Mouse (Mus musculus): ENCODE measurements around the gene Qsox2. TPM values are rescaled to one million over a fixed set of nuclear protein-coding genes. Genes with fewer than 3 reads are reported as not detected.

The Qsox2 gene
- polyA plus RNA-seq (2015; fragmentation: Nextera tagmentation; extraction: Ambion mirVana): 17.5 and 19.6 TPM in 2 replicates

DNA sequence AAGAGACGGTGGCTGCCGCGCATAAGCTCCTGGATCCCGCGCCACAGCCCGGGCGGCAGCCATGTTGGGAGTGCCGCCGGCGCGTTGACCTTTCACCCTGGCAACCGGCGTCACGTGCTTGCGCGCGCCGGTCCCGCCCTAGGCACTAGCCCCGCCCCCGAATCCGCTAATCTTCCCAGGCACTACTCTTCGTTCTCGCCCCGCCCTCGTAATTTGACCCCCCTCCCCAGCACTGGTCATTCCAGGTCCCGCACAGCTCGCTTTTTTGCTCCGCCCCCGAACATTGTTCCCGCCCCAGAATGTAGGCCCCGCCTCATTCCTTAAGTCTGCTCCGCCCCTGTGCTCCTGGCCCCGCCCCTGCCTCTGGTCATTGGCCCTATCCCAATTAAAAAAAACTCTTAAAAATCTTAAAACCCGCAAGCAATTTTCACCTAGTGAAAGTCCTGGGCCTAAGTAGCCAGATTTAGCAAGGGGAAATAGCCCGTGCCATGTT lies at the start of gene Qsox2:
TSS of gene Qsox2 (minus strand) at position 236 of the 493 bp plus-strand sequence.
- ATAC-seq (replicated peaks; ENCODE audit: low FRiP score): peak; percentile 91
- Histone ChIP-seq H3K9ac (peak within 1 kb of the TSS; percentile 63), H3K9me3 (replicated peaks) (no peaks in the 10 kb centered on the region), H3K27me3 (no peaks in the 10 kb centered on the region), H3K4me1 (peaks cover 22% of the 10 kb centered on the region), H3K27ac (peak within 1 kb of the TSS; percentile 70), H3K4me3 (replicated peaks) (peak within 1 kb of the TSS; percentile 71), H3K4me2 (peak within 1 kb of the TSS; percentile 90), H3K36me3 (no peaks in the 10 kb centered on the region)
- WGBS: under 1% methylated on average over 36 of the region's 36 CpGs

DNA sequence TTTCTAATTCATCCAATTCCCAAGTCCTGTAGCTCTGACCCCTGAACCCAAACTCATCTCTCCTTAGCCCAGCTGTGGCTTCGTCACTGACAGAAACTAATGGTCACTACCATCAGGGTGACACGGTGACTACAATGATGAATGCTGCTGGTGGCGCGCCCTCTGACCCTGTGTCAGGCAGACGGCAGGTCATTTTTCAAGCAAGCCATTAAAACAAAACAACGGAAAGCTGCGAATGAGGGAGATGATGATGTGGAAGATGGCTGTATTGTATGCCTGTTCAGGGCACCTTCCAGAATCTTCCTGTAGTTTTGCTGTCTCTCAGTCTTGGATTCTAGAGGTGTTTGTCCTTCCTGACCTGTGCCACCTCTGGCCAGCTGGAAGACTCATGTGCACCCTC lies 49.1 kb upstream of the Qsox2 start:
- no peaks in the 10 kb centered on the region for H3K27me3 ChIP-seq
- H3K9me3 ChIP-seq (replicated peaks): no peaks in the 10 kb centered on the region
- ATAC-seq (replicated peaks; ENCODE audit: low FRiP score): no peak
- H3K27ac ChIP-seq: no peak overlapping the region
- no peaks in the 10 kb centered on the region for H3K4me1 ChIP-seq
- no peak overlapping the region for H3K9ac ChIP-seq
- no peak overlapping the region for H3K4me2 ChIP-seq
- WGBS: 33% methylated on average over 7 of the region's 7 CpGs
- no peaks in the 10 kb centered on the region for H3K36me3 ChIP-seq
- H3K4me3 ChIP-seq (replicated peaks): no peak overlapping the region

DNA sequence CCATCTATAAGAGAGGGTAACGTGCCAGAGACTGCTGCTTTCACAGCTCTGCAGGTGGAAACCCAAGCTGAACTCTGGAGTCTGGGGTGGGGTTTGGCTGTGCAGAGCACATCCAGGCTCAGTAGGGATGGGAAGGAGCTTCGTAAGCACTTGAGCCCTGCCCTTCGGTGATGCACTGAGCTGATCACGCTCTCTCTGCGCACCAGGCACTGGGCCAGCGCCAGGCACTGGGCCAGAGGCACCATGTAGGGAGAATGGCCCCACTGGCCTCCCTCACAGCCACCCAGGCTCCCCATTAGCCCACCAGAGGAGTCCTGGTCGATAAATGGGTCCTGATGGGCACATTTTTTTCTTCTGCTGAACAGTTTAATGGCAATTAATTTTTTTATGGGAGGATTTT lies 48.5 kb upstream of the Qsox2 start:
- no peaks in the 10 kb centered on the region for H3K9me3 ChIP-seq (replicated peaks)
- WGBS: 59% methylated on average over 7 of the region's 7 CpGs
- no peak overlapping the region for H3K4me2 ChIP-seq
- no peak overlapping the region for H3K4me3 ChIP-seq (replicated peaks)
- H3K9ac ChIP-seq: no peak overlapping the region
- H3K27ac ChIP-seq: no peak overlapping the region
- H3K27me3 ChIP-seq: no peaks in the 10 kb centered on the region
- H3K36me3 ChIP-seq: no peaks in the 10 kb centered on the region
- ATAC-seq (replicated peaks; ENCODE audit: low FRiP score): no peak
- H3K4me1 ChIP-seq: no peaks in the 10 kb centered on the region

DNA sequence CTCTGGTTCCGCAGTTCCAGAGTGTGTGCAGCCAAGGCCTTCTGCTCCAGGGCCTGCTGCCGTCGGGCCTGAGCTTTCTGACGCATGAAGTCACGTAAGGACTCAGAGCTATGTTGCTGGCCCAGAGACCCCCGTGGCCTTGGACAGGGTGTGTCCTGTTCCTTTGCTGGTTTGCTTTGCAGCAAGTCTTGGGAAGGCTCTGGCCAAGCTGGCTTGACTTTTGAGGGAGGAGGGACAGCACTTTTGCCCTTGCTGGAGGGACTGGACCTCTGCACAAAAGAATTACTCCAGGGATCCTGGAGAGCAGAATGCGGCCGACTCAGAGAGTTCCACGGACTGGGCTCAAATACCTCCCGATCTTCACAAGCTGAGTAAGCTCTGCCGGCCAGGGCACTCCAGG lies 43.3 kb upstream of the Qsox2 start:
- no peak for ATAC-seq (replicated peaks; ENCODE audit: low FRiP score)
- no peaks in the 10 kb centered on the region for H3K9me3 ChIP-seq (replicated peaks)
- no peak overlapping the region for H3K9ac ChIP-seq
- H3K4me3 ChIP-seq (replicated peaks): no peak overlapping the region
- no peaks in the 10 kb centered on the region for H3K27me3 ChIP-seq
- no peak overlapping the region for H3K27ac ChIP-seq
- no peaks in the 10 kb centered on the region for H3K36me3 ChIP-seq
- no peak overlapping the region for H3K4me2 ChIP-seq
- no peaks in the 10 kb centered on the region for H3K4me1 ChIP-seq
- whole genome bisulfite sequencing: 76% methylated on average over 11 of the region's 11 CpGs

DNA sequence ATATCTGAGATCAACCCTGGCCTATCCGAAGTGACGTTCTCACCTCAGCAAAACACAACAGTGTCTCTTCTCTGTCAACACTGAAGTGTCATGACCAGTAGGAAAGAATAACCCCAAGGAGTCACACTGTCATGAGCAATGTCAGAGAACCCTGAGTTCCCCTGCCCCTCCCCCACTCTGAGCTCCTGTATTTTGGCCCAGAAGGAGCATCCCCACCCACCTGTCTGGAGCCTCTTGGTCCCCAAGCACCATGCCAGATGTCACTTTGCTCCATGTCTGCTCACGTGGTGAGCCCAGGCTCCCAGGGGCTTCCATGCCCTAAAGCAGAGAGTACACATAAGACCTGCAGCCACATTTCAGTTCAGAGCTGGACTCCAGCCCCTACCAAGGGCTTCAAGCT lies 42.4 kb upstream of the Qsox2 start:
- no peaks in the 10 kb centered on the region for H3K27me3 ChIP-seq
- no peak overlapping the region for H3K9ac ChIP-seq
- ATAC-seq (replicated peaks; ENCODE audit: low FRiP score): no peak
- WGBS: 76% methylated on average over 3 of the region's 3 CpGs
- no peak overlapping the region for H3K27ac ChIP-seq
- H3K4me1 ChIP-seq: no peaks in the 10 kb centered on the region
- H3K4me2 ChIP-seq: no peak overlapping the region
- H3K4me3 ChIP-seq (replicated peaks): no peak overlapping the region
- no peaks in the 10 kb centered on the region for H3K9me3 ChIP-seq (replicated peaks)
- H3K36me3 ChIP-seq: no peaks in the 10 kb centered on the region

DNA sequence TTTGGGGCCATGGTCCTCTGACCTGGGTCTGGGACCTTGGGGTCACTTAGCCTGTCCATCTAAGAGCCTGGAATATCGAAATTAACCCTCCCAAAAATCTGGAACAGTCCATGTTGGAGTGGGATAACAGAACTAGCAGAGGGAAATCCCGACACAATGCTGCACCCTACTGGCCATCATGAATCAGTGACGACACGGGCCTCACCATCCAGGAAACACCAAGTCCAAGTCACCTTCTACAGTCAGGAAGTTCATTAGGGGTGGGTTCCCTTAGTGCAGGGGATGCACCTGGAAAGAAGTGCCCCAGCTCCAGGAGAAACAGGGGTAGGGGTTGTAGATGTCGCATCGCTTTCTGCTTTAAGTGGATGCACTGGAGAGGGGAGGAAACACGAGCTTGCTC lies 36.3 kb upstream of the Qsox2 start:
- 0 out of 2 replicates have a peak, but pooled peaks have one; percentile 58 for ATAC-seq (replicated peaks; ENCODE audit: low FRiP score)
- H3K4me1 ChIP-seq: peaks cover 6% of the 10 kb centered on the region; the same call in 1 of the 2 replicates
- WGBS: 23% methylated on average over 7 of the region's 7 CpGs

DNA sequence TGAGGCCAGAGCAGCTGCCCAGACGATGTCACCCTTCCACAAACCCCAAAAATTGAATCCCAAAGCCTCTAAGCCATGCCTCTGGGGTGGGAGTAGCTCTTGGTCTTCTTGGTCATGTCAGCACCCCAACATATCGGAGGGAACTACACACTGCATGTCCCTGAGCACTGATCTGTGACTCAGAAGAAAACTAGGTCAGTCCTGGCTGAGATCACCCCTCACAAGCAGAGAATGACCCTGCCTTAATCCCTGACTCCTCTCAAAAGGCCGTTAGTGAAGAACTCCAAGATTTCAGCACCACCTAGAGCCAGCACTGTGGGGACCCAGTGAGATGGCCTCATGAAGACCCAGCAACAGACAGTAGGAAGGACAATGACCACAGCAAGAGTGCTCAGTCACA lies 30.9 kb upstream of the Qsox2 start:
- 70% methylated on average over 3 of the region's 3 CpGs for WGBS
- no peak overlapping the region for H3K27ac ChIP-seq
- no peak for ATAC-seq (replicated peaks; ENCODE audit: low FRiP score)
- H3K27me3 ChIP-seq: no peaks in the 10 kb centered on the region
- H3K9me3 ChIP-seq (replicated peaks): no peaks in the 10 kb centered on the region
- H3K9ac ChIP-seq: no peak overlapping the region
- H3K4me2 ChIP-seq: no peak overlapping the region
- no peak overlapping the region for H3K4me3 ChIP-seq (replicated peaks)
- H3K36me3 ChIP-seq: no peaks in the 10 kb centered on the region
- H3K4me1 ChIP-seq: peaks cover 10% of the 10 kb centered on the region; the same call in 1 of the 2 replicates

More for the DNA sequence above, 36.3 kb upstream of the Qsox2 start:
- Histone ChIP-seq H3K9ac (no peak overlapping the region), H3K27ac (no peak overlapping the region), H3K4me2 (no peak overlapping the region), H3K27me3 (no peaks in the 10 kb centered on the region), H3K9me3 (replicated peaks) (no peaks in the 10 kb centered on the region), H3K36me3 (no peaks in the 10 kb centered on the region), H3K4me3 (replicated peaks) (no peak overlapping the region)

DNA sequence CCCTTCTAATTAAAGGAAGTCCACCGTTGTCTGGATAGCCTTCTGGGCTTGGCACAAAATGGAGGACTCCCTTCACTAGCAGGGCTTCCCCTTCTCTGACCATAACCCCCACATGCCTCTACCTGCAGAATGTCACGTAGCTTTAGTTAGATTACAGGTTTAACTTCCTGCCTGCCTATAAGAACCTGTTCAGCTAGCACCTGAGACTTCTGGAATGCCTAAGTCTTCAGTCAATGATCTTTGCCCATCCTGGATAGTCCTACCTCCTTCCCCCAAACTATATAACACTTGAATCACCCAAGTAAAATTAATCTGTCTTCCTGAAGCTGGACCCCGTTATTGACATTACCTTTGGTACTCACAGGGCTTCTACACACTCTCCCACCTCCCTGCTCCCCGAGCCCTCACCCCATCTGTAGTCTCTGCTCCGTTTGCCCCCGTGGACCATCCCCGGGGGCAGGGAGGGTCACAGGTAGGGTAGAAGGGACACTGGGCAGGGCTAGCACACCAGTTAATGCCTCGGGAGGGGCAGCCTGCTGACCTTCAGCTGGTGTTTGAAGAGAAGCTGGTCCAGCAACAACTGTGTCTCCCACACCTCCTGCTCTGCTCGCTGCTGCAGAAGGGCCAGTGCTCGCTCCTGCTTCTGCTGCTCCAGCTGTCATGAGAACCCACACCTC lies 28.9 kb upstream of the Qsox2 start:
- Histone ChIP-seq H3K4me2 (no peak overlapping the region), H3K27ac (no peak overlapping the region), H3K9ac (no peak overlapping the region), H3K4me3 (replicated peaks) (no peak overlapping the region), H3K4me1 (peaks cover 10% of the 10 kb centered on the region; the same call in 1 of the 2 replicates), H3K27me3 (no peaks in the 10 kb centered on the region), H3K9me3 (replicated peaks) (no peaks in the 10 kb centered on the region), H3K36me3 (no peaks in the 10 kb centered on the region)
- no peak for ATAC-seq (replicated peaks; ENCODE audit: low FRiP score)
- 84% methylated on average over 10 of the region's 10 CpGs for WGBS

DNA sequence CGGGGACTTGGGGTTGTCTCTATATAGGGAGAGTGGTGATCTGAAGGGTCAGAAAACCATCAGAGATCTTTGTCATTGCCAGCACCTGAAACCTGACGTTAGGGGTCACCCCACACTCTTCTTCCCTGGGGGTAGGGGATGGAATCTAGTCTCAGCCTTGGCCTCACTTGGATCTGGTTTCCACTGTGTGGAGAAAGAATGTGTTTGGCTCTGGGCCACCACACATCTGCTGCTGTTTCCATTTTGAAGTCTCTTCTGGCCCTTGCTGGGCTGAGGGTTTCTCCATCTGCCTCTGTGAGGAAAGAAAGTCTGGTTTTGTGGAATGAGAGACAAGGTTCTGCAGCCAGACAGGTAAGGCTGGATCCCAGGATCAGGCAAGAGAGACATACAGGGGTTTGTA lies 27.8 kb upstream of the Qsox2 start:
- H3K9me3 ChIP-seq (replicated peaks): no peaks in the 10 kb centered on the region
- H3K4me2 ChIP-seq: no peak overlapping the region
- ATAC-seq (replicated peaks; ENCODE audit: low FRiP score): no peak
- no peak overlapping the region for H3K4me3 ChIP-seq (replicated peaks)
- H3K27ac ChIP-seq: no peak overlapping the region
- no peak overlapping the region for H3K9ac ChIP-seq
- no peaks in the 10 kb centered on the region for H3K36me3 ChIP-seq
- H3K4me1 ChIP-seq: peaks cover 10% of the 10 kb centered on the region; the same call in 1 of the 2 replicates
- 75% methylated on average over 2 of the region's 2 CpGs for WGBS
- no peaks in the 10 kb centered on the region for H3K27me3 ChIP-seq

DNA sequence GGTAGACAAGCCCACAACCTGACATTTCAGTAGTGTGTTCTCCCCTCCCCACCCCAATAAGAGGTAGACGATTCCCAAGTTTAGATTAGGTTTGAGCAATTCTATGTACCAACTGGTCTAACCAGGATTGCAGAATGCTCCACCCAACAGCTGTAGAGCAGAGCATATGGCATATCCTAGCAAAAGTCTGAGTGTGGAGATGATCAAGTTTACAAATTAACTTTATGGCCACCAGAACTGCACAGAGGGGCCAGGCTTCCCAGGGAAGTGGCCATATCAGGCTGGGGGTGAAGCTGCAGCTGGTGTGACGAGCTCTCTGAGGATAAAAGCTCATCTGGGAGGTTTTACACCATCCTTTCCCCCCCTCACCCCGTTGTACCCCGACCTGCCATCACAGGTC lies 27.3 kb upstream of the Qsox2 start:
- no peak for ATAC-seq (replicated peaks; ENCODE audit: low FRiP score)
- 55% methylated on average over 4 of the region's 4 CpGs for WGBS
- Histone ChIP-seq H3K27ac (no peak overlapping the region), H3K4me3 (replicated peaks) (no peak overlapping the region), H3K36me3 (no peaks in the 10 kb centered on the region), H3K9ac (no peak overlapping the region), H3K9me3 (replicated peaks) (no peaks in the 10 kb centered on the region), H3K4me2 (no peak overlapping the region), H3K4me1 (peaks cover 10% of the 10 kb centered on the region; the same call in 1 of the 2 replicates), H3K27me3 (no peaks in the 10 kb centered on the region)

DNA sequence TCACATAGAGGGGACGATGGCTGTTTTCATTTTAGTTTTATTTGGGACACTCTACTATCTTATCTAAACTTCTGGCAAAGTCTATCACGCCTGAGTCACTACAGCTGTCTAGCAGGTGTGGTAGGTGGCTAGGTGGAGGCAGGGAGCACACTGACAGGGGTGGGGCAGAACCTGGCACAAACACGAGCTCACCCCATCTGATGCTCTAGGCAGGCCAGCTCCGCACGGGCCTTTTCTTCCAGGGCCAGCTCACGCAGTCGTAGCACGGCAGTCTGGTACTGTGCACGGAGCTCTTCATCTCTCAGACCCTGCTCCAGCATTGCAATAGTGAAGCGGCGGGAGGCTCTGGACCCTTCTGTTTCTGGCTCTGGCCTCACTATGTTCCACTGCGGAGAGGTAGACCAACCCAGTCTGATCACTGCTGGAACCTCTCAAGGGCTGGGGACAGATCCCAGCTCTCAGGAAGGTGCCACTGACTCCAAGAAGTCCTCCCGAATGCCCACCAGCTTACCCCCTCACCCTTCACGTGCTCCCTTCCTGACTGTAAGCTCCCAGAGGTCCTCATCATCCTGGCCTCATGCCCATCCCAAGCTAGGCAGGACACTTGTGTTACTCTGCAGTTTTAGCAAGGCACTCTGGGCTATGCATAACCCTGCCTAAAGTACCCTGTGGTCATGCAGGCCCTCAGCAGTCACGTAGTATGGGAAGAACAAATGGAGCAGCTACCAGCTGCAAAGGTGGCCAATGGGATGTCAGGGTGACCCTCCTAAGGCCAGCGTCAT lies 20.2 kb upstream of the Qsox2 start:
- no peaks in the 10 kb centered on the region for H3K27me3 ChIP-seq
- no peaks in the 10 kb centered on the region for H3K36me3 ChIP-seq
- no peak overlapping the region for H3K27ac ChIP-seq
- no peak overlapping the region for H3K4me3 ChIP-seq (replicated peaks)
- no peaks in the 10 kb centered on the region for H3K9me3 ChIP-seq (replicated peaks)
- WGBS: 87% methylated on average over 16 of the region's 16 CpGs
- H3K4me2 ChIP-seq: no peak overlapping the region
- no peak for ATAC-seq (replicated peaks; ENCODE audit: low FRiP score)
- H3K4me1 ChIP-seq: no peaks in the 10 kb centered on the region
- H3K9ac ChIP-seq: no peak overlapping the region

DNA sequence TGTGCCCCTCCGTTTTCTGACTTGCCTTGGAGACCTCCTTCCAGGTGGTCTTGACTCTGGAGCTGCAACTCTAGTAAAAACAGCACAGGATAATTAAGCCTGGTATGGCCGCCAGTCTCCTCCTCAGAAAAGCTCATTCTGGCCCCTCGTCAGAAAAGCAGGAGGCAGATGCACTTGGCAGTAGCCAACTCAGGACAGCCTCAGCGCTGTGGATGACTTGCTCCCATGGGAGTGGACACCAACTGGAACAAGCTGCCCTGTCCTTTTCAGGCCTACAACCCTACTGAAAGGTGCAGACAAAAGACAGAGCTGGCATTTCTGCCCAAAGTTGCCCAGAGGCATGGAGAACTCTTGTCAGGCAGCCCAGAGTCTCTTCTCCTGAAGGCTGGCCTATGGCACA lies 17.5 kb upstream of the Qsox2 start:
- no peaks in the 10 kb centered on the region for H3K27me3 ChIP-seq
- WGBS: 50% methylated on average over 4 of the region's 4 CpGs
- H3K9me3 ChIP-seq (replicated peaks): no peaks in the 10 kb centered on the region
- no peaks in the 10 kb centered on the region for H3K36me3 ChIP-seq
- H3K4me1 ChIP-seq: no peaks in the 10 kb centered on the region
- no peak for ATAC-seq (replicated peaks; ENCODE audit: low FRiP score)
- H3K27ac ChIP-seq: no peak overlapping the region
- H3K4me3 ChIP-seq (replicated peaks): no peak overlapping the region
- no peak overlapping the region for H3K4me2 ChIP-seq
- no peak overlapping the region for H3K9ac ChIP-seq

All from kidney, embryonic 15.5 days (tissue).